9 mouse cellular contexts compared by ENCODE assay signal in the genomic region with DNA sequence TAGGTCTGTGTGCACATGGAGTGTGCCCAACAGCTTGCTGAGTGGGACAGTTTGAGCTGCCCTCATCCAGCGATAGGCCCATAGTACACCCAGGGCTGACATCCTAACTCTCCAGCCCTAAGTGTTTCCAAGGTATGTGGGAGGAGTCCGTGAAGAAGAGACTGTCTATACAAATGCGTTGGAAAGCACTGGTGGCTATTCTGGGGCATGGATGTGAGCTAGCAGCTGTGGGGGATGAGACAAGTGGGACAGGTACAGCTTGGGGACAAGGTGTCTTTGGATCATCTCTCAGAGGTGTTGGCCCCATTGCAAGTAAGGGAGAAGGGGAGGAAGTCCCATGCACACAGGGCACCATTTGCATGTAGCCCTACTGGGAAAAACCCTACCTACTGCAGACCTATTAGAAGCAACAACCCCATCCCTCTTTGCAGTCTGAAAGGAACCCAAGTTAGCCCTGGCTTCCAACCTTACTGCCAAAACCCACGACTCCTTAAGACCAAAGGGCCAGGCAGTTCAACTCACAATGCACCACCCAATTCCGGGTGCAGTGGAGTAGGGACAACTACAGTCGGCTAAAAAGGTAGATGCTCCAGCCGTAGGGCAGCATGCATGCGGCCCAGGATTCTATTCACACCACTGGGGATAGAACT. TPM values are rescaled to one million over a fixed set of nuclear protein-coding genes. Genes with fewer than 3 reads are reported as not detected.
DNase-seq lines count a peak whose midpoint lies in the region; ATAC-seq and TF ChIP-seq lines count a peak whose summit lies in the region.
"Had no signal": no experiment of that assay in that cellular context is flagged by ENCODE, and none has a peak within 500 bp of the region (broad histone marks: within the 10 kb centered on the region; RNA-seq: fewer than 3 reads in every experiment).

No protein-coding gene starts in this region.

- H3K4me2 ChIP-seq in kidney, postnatal 0 days (ENCODE audit: low read length): peak overlapping the region; percentile 83
- peak overlapping the region; percentile 89 for H3K4me2 ChIP-seq in embryonic facial prominence, embryonic 12.5 days (replicated peaks)
- H3K4me2 ChIP-seq in midbrain, postnatal 0 days (ENCODE audit: low read depth, low read length, poor library complexity, severe bottlenecking): peak overlapping the region; percentile 74

- H3K4me3 ChIP-seq in kidney, postnatal 0 days (replicated peaks; ENCODE audit: low read depth, low read length): peak overlapping the region; percentile 75
- H3K4me3 ChIP-seq in embryonic facial prominence, embryonic 12.5 days: peak overlapping the region; percentile 73
- peak overlapping the region; percentile 73 for H3K4me3 ChIP-seq in midbrain, postnatal 0 days (ENCODE audit: low read depth, low read length)

- no peak for DNase-seq in kidney, postnatal 0 days (ENCODE audit: low spot score)
- DNase-seq in kidney, postnatal 25 days: no peak
- peak; percentile 54 for DNase-seq in induced T-regulatory cell, adult 2 months (ENCODE audit: low read depth)
- DNase-seq in midbrain, postnatal 0 days (ENCODE audit: low spot score): no peak
- no peak for DNase-seq in T-cell, adult 2 months (ENCODE audit: low spot score)
- DNase-seq in gastrocnemius, adult 18-20 months (ENCODE audit: low spot score): no peak

- no peaks in the 10 kb centered on the region for H3K27me3 ChIP-seq in kidney, postnatal 0 days (ENCODE audit: insufficient read depth, low read length)
- no peaks in the 10 kb centered on the region for H3K27me3 ChIP-seq in embryonic facial prominence, embryonic 12.5 days
- no peaks in the 10 kb centered on the region for H3K27me3 ChIP-seq in midbrain, postnatal 0 days (ENCODE audit: insufficient read depth, low read length)

- TF ChIP-seq CTCF in kidney, postnatal 0 days (IDR thresholded peaks at IDR 0.05; ENCODE audit: low read depth): no peak
- no peak; the same call in 1 of the 2 replicates for TF ChIP-seq CTCF in midbrain, postnatal 0 days (IDR thresholded peaks at IDR 0.05)

- peak overlapping the region; percentile 91; the same call in 1 of the 2 replicates for H3K9ac ChIP-seq in kidney, postnatal 0 days (ENCODE audit: low read depth, low read length)
- peak overlapping the region; percentile 60 for H3K9ac ChIP-seq in embryonic facial prominence, embryonic 12.5 days
- H3K9ac ChIP-seq in midbrain, postnatal 0 days (replicated peaks; ENCODE audit: low read length, poor library complexity, severe bottlenecking): peak overlapping the region; percentile 54

- peaks cover 14% of the 10 kb centered on the region for H3K4me1 ChIP-seq in kidney, postnatal 0 days (replicated peaks; ENCODE audit: insufficient read depth, low read length)
- H3K4me1 ChIP-seq in embryonic facial prominence, embryonic 12.5 days: peaks cover 21% of the 10 kb centered on the region
- peaks cover 18% of the 10 kb centered on the region for H3K4me1 ChIP-seq in midbrain, postnatal 0 days (ENCODE audit: insufficient read depth, low read length)

- H3K27ac ChIP-seq in kidney, postnatal 0 days: peak overlapping the region; percentile 98
- H3K27ac ChIP-seq in embryonic facial prominence, embryonic 12.5 days: peak overlapping the region; percentile 100
- H3K27ac ChIP-seq in midbrain, postnatal 0 days (ENCODE audit: low read depth, low read length): peak overlapping the region; percentile 99

- no peak for ATAC-seq in kidney, postnatal 0 days (replicated peaks; ENCODE audit: low FRiP score, low read depth)
- no peak for ATAC-seq in embryonic facial prominence, embryonic 12.5 days (ENCODE audit: insufficient number of reproducible peaks, insufficient read depth, low FRiP score, low TSS enrichment)
- ATAC-seq in midbrain, postnatal 0 days (ENCODE audit: low FRiP score): no peak
- no peak for ATAC-seq in activated CD4-positive, CD25-positive, alpha-beta regulatory T cell, adult 4 months

- peaks cover 30% of the 10 kb centered on the region for H3K36me3 ChIP-seq in kidney, postnatal 0 days (ENCODE audit: insufficient read depth, low read length)
- peaks cover 57% of the 10 kb centered on the region for H3K36me3 ChIP-seq in embryonic facial prominence, embryonic 12.5 days
- H3K36me3 ChIP-seq in midbrain, postnatal 0 days (ENCODE audit: insufficient read depth, low read length): peaks cover 38% of the 10 kb centered on the region

- no peaks in the 10 kb centered on the region for H3K9me3 ChIP-seq in kidney, postnatal 0 days (replicated peaks; ENCODE audit: low read length)
- no peaks in the 10 kb centered on the region for H3K9me3 ChIP-seq in embryonic facial prominence, embryonic 12.5 days
- H3K9me3 ChIP-seq in midbrain, postnatal 0 days (ENCODE audit: low read length): no peaks in the 10 kb centered on the region

- WGBS in kidney, postnatal 0 days: 29% methylated on average over 8 of the region's 8 CpGs
- 56% methylated on average over 8 of the region's 8 CpGs for WGBS in embryonic facial prominence, embryonic 12.5 days
- 41% methylated on average over 8 of the region's 8 CpGs for WGBS in midbrain, postnatal 0 days

RNA-seq across cellular contexts. Expression of a gene that starts 1.7 kb away (rescaled TPM):
- 163 and 165 TPM in 2 replicates for polyA plus RNA-seq in kidney, postnatal 0 days (2015; fragmentation: Nextera tagmentation; extraction: Ambion mirVana)
- 332 and 349 TPM in 2 replicates for polyA plus RNA-seq in embryonic facial prominence, embryonic 12.5 days (2016; fragmentation: Nextera tagmentation; extraction: Ambion mirVana)
- total RNA-seq in midbrain, postnatal 0 days (2014; rRNA removed): 30.4 and 47.0 TPM in 2 replicates
- polyA plus RNA-seq in midbrain, postnatal 0 days (2015; fragmentation: Nextera tagmentation; extraction: Ambion mirVana): 154 and 157 TPM in 2 replicates
- 10 to 100 TPM; 23.6 to 32.0 TPM for polyA plus RNA-seq in activated CD4-positive, CD25-positive, alpha-beta regulatory T cell, adult 4 months (2017; shearing (Covaris generic))
- 100 to 1,000 TPM; 108 to 127 TPM for total RNA-seq in gastrocnemius, adult 18-20 months (2021)

RNA-seq across cellular contexts. Expression of a gene that starts 9.0 kb away (rescaled TPM):
- polyA plus RNA-seq in kidney, postnatal 0 days (2015; fragmentation: Nextera tagmentation; extraction: Ambion mirVana): 1,117 and 1,253 TPM in 2 replicates
- 403 and 464 TPM in 2 replicates for polyA plus RNA-seq in embryonic facial prominence, embryonic 12.5 days (2016; fragmentation: Nextera tagmentation; extraction: Ambion mirVana)
- 295 and 379 TPM in 2 replicates for total RNA-seq in midbrain, postnatal 0 days (2014; rRNA removed)
- polyA plus RNA-seq in midbrain, postnatal 0 days (2015; fragmentation: Nextera tagmentation; extraction: Ambion mirVana): 638 and 795 TPM in 2 replicates
- polyA plus RNA-seq in activated CD4-positive, CD25-positive, alpha-beta regulatory T cell, adult 4 months (2017; shearing (Covaris generic)): 100 to 1,000 TPM; 327 to 363 TPM
- total RNA-seq in gastrocnemius, adult 18-20 months (2021): 100 to 1,000 TPM; 831 to 847 TPM

RNA-seq across cellular contexts. Expression of a gene that starts 10.2 kb away (rescaled TPM):
- polyA plus RNA-seq in kidney, postnatal 0 days (2015; fragmentation: Nextera tagmentation; extraction: Ambion mirVana): 6.6 and 7.8 TPM in 2 replicates
- polyA plus RNA-seq in embryonic facial prominence, embryonic 12.5 days (2016; fragmentation: Nextera tagmentation; extraction: Ambion mirVana): 13.1 and 14.9 TPM in 2 replicates
- 118 and 147 TPM in 2 replicates for total RNA-seq in midbrain, postnatal 0 days (2014; rRNA removed)
- 12.5 and 13.9 TPM in 2 replicates for polyA plus RNA-seq in midbrain, postnatal 0 days (2015; fragmentation: Nextera tagmentation; extraction: Ambion mirVana)
- 1 to 10 TPM in 1 of 2 experiments, under 1 TPM in 1; 0.62 to 1.2 TPM for polyA plus RNA-seq in activated CD4-positive, CD25-positive, alpha-beta regulatory T cell, adult 4 months (2017; shearing (Covaris generic))
- total RNA-seq in gastrocnemius, adult 18-20 months (2021): 1 to 10 TPM; 4.0 to 4.6 TPM

RNA-seq across cellular contexts. Expression of a gene that starts 35.8 kb away (rescaled TPM):
- polyA plus RNA-seq in kidney, postnatal 0 days (2015; fragmentation: Nextera tagmentation; extraction: Ambion mirVana): 76.4 and 83.7 TPM in 2 replicates
- 251 and 258 TPM in 2 replicates for polyA plus RNA-seq in embryonic facial prominence, embryonic 12.5 days (2016; fragmentation: Nextera tagmentation; extraction: Ambion mirVana)
- total RNA-seq in midbrain, postnatal 0 days (2014; rRNA removed): 69.6 and 91.1 TPM in 2 replicates
- polyA plus RNA-seq in midbrain, postnatal 0 days (2015; fragmentation: Nextera tagmentation; extraction: Ambion mirVana): 24.8 and 25.1 TPM in 2 replicates
- polyA plus RNA-seq in activated CD4-positive, CD25-positive, alpha-beta regulatory T cell, adult 4 months (2017; shearing (Covaris generic)): 10 to 100 TPM in 1 of 2 experiments, 1 to 10 TPM in 1; 9.3 to 10.7 TPM
- 10 to 100 TPM; 11.2 to 11.3 TPM for total RNA-seq in gastrocnemius, adult 18-20 months (2021)

RNA-seq across cellular contexts. Expression of a gene that starts 41.4 kb away (rescaled TPM):
- 0.51 and 1.0 TPM in 2 replicates for polyA plus RNA-seq in kidney, postnatal 0 days (2015; fragmentation: Nextera tagmentation; extraction: Ambion mirVana)
- 0.87 and 1.2 TPM in 2 replicates for polyA plus RNA-seq in embryonic facial prominence, embryonic 12.5 days (2016; fragmentation: Nextera tagmentation; extraction: Ambion mirVana)
- total RNA-seq in midbrain, postnatal 0 days (2014; rRNA removed): 17.5 and 23.1 TPM in 2 replicates
- 12.5 and 12.8 TPM in 2 replicates for polyA plus RNA-seq in midbrain, postnatal 0 days (2015; fragmentation: Nextera tagmentation; extraction: Ambion mirVana)
- polyA plus RNA-seq in activated CD4-positive, CD25-positive, alpha-beta regulatory T cell, adult 4 months (2017; shearing (Covaris generic)): not detected
- total RNA-seq in gastrocnemius, adult 18-20 months (2021): under 1 TPM; 0.09 to 0.11 TPM
- total RNA-seq: granulocyte monocyte progenitor cell, adult 5-6 weeks had no signal
